Mouse (Mus musculus) activated CD4-positive, CD25-positive, alpha-beta regulatory T cell, adult 4 months (primary cell): Measurements from ENCODE around the gene Orc6. TPM values are rescaled to one million over a fixed set of nuclear protein-coding genes. Genes with fewer than 3 reads are reported as not detected.

Source experiments
- ATAC-seq: one replicate; pipeline ENCODE4 v1.8.0; 2017
- polyA plus RNA-seq, 2 experiments: library from polyadenylated mRNA; unstranded; fragments of 100-300 nt; shearing (Covaris generic); gene quantifications; one replicate each; pipeline ENCODE4 v1.2.1; 2017

The Orc6 gene
- 10 to 100 TPM; 46.3 to 53.2 TPM for polyA plus RNA-seq

DNA sequence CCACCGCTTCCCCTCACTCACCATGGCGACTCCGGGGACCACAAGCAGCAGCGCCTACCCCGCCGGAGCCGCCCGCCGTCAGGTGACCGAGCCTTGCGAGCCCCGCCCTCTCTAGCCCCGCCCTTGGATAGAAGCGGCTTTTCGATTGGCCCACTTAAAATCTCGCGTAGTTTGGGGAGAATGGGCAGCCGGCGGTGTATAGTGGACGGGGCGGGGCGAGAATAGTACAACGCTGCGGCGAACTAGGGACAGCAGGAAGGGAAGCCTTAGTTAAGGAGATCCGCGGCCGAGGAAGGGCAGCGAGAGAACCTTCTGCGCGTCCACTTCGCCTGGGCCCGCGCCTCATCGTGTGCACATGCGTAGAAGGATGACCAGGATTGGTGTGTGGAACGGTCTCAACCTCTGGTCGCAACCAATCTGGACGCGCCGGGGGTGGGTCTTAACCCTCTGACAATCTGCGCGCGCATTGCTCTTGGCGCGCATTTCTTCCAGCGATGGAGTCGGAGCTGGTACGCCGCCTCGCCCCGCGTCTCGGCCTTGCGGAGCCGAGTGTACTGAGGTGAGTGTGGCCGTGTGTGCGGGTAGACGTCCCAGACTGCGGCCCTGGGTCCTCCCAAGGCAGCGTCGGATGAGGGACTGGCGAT is at the start of gene Orc6, which contains the start of gene Vps35:
Orc6 (plus strand) TSS at position 199 of the 644 bp plus-strand sequence.
Vps35 (minus strand) TSS at position 369 of the 644 bp plus-strand sequence.
- peak; percentile 91 for ATAC-seq

DNA sequence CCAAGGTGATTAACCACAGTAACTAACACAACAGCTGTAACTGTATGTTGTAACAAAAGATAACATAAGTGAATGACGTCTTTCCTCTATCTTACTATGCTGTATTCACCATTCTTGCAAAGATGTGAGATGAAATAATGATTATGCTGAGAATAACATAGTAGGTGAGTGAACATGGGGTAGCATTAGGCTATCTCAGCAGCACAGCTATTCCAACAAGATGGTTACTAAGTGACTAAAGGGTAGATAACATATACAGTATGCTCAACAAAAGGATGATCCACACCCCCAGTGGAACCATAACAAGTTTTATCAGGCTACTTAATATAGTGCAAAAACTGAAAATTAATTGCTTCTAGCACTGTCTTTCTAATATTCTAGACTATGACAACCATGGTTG is 12.6 kb upstream of the Orc6 start:
- no peak for ATAC-seq

DNA sequence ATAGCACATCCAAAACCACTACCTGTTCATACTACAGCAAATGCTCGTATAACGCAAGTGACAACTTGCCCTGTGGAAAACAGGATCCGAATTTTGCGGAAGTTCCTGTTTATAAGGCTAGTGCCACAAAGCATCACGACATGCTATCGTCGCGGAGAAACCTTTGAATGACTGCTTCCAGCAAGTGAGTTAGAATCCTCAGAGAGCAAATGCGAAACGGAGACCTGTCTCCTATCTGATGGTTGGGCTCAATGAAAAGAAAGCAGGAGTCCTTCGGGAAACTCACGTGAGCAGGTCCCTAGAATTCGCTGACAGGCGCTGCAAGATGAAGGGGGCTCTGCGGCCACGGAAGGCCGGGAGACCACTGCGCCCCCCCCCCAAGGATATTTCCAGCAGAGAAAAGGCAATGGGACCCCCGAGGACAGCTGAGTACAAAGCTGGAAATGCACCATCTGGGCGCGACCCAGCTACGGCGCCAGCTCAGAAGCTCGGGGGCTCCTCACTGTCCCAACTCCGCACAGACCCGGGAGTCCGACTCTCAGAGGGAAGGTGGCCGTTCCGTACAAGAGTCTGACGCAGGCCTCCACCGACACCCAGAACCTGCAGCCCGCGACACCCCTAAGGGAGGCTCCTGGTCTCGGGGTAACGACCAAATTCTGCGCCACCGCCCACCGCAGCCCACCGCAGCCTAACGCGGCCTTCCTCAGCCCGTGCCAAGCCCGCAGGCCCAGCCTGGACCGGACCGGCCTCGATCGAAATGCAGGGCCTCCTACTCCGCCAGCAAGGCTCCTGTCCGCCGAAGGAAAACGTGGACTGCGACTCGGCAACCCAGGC is 615 bp upstream of the Orc6 start:
- ATAC-seq = no peak

DNA sequence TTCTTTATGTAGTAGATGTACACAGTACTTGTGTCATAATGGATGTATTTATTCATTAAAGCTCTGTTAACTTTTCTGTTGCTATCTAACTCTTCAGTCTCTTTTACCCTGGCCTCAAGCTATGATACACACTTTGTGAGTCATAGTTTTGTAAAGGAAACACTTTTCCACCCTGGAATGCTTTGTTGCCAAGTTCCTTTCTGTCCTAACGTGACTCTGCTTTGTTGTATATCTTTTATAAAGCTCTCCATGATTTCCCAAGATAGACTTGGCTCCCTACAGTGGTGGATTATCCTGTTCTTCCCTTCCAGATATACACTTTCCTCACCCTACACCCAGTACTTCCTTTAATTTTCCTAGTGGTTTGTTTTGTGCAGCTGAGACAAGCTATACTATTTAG is 2.5 kb downstream of the Orc6 start:
- ATAC-seq = no peak

DNA sequence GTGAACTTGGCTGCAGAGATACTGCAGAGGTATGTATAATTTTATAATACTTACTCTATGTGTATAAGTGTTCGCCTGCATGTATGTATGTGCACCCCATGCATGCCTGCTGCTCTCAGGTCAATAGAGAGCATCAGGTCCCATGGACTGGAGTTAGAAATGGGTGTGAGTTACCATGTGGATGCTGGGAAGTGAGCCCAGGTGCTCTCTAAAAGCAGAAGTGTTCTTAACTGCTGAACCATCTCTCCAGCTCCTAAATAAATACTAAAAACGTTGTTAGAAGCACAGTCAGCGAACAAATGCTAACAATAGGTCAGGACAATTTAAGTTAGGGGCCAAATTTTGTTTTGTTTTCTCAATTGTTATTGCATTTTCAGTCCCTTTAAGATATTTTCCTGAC is 3.5 kb downstream of the Orc6 start:
- ATAC-seq = no peak

DNA sequence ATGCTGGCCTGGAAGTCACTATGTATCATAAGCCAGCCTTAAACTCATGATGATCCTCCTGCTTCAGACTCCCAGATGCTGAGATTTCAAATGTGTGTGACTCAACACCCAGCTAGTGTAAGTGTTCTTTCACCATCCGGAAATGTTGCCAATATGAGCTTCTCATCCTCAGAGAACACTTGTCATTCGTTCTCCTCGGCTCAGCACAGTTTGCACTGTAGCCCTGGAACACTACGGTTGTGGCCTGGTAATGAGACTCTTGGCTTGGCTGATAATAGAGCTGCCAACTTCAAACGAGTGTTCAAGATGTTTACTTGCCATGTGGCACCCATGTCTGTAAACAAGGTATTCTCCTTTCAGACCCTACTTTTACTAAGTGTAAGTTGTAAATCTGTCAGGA is 4.1 kb downstream of the Orc6 start:
- ATAC-seq = no peak

DNA sequence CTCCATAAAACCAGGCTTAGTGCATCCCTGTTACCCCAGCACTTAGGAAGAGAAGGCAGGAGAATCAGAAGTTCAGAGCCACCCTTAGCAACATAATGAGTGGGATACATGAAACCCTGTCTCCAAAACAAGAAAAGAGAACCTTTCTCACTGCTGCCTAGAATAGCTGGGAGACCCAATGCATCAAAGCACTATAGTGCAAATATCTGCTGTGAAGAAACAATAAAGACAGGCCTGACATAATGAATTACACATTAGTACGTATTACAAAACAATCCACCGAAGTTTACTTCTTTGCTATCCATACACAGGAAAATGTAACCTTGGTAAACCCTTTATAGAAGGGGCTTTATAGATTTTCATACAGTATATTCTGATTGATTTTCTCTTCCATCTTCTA is 9.1 kb downstream of the Orc6 start:
- ATAC-seq = no peak

DNA sequence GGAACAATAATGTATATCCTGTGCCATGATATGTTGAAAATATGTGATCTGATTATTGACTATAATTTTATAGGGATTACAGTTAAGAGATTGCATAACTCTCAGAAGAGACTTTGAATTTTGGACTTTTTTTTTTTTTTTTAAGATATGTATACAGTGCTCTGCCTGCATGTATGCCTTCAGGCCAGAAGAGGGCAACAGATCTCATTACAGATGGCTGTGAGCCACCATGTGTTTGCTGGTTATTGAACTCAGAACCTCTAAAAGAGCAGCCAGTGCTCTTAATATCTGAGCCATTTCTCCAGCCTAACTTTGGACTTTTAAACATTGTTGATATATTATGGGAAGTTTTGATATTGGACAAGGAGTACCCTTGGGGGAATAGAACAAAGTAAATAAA is 12.3 kb downstream of the Orc6 start:
- ATAC-seq = no peak

DNA sequence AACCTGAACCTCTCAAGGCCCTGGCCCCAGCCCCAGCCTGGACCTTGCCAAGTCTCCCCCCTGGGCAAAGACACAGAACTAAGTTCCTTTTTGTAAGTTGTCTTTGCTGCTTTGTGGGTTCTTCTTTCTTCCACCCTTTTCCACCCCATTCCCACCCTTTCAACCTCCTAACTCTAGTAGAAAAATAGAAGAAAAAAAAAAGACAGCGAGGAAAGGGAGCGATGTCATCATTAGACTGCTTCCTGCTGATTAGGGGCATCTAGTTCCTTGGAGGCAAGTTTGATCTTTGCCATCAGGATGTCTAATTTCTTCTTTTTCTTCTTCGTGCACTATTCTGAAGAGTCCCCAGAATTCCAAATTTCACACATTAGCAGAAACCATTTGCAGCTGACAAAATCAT is 13.6 kb downstream of the Orc6 start:
- ATAC-seq = no peak

DNA sequence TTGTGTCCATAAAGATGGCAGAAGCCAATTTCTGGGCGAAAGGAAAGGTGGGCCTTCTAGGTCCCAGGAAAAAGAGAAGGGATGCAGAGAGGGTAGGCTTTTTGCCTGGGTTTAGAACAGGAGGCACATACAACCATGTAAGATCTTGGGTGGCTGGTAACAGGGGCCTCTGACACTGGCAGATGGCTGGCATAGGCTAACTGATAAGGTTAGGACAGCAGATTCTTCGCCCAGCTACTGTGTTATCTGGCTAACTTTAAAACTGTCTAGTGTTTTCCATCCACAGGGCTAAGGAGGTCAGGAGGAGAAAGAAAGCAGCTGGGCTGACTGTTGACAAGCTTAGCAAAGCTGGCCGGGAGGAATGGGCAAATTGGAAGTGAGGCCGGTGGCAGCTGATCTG is 19.1 kb downstream of the Orc6 start:
- ATAC-seq = no peak

DNA sequence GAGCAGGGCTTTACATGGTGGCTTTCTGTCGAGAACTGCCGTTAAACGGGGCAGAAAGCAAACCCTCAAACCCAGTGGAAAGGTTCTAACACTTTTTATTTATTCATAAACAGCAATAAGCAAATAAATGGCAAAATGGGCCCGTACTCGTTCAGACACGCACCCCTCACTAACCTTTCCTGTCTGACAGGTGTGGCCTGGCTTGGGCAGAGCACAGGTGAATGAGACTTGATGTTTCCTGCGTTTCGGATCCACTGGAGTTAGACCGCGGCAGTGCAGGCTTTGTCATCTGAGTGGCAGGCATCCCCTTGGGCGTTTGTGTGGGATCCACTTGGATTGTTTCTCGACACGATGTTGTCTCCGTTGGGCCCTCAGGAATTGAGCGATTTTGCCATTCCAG is 22.5 kb downstream of the Orc6 start:
- ATAC-seq = no peak

DNA sequence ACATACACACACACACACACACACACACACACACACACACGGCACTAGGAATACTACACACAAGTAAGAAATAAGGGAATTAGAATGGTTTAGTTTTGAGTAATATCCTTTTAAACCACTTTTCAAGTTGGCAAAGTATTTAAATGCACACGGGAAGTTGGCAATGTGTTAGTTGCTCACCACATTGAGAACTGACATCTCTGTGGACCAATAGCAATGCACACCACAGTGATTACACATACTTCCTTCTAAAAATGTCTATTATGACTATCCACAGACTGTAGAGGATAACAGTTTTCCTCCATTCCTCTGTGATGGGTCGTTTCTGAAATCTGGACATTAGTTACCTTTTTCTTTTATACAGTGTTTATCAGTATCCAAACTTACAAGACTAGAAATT is 23.7 kb downstream of the Orc6 start:
- ATAC-seq = no peak

DNA sequence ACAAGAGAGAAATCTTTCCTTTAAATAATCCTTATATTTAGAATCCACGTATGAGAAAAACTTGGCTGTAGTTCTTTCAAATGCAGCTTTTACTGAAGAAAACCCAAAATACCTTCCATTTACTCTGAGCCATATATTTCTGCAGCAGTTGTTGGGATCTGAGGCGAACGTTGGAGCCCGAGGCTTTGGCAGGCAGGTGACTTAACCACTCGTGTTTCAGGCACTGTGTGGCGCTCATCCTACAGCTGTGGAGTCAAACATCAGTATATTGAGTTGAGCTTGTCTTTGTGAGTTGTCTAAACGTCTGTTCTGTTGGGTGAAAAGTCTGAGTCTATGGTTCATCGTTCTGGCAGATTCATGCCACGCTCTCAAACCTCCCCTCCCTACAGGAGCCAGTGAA is 27.6 kb downstream of the Orc6 start:
- ATAC-seq = no peak

DNA sequence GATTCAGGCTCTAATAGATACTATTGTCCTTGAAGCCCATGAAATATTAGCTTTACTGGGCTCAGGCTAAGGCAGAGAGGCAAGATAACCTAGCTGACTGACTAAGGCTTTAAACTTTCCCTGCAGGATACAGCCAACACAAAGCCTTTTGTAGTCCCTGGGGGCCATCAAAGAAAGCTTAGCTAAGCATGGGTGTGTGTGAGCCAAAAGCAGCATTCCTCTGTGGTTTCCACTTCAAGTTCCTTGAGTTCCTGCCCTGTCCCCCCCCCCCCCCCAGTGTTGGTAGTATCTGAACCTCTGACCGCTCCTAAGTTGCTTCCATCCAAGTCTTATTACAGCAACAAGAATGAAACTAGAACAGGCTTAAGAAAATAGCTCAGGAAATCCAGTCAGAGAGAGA is 30.1 kb downstream of the Orc6 start:
- no peak for ATAC-seq

DNA sequence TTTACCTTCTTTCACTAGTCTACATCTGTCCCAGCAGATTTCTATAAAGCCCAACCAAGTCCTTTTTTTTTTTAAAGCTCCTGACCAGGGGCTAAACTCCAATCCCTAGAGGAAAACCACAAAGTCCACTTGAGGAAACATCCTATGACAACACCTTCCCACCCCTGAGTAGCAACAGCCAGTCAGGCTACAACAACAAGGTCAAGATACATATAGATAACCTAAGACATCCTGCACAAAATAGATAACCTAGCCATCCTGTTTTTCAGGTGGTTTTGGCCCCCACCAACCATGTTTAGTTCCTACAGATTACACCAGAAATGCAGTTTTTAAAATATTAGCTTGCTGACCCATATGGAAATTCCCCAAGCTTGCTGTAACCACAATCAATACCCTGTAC is 35.7 kb downstream of the Orc6 start:
- ATAC-seq = no peak

DNA sequence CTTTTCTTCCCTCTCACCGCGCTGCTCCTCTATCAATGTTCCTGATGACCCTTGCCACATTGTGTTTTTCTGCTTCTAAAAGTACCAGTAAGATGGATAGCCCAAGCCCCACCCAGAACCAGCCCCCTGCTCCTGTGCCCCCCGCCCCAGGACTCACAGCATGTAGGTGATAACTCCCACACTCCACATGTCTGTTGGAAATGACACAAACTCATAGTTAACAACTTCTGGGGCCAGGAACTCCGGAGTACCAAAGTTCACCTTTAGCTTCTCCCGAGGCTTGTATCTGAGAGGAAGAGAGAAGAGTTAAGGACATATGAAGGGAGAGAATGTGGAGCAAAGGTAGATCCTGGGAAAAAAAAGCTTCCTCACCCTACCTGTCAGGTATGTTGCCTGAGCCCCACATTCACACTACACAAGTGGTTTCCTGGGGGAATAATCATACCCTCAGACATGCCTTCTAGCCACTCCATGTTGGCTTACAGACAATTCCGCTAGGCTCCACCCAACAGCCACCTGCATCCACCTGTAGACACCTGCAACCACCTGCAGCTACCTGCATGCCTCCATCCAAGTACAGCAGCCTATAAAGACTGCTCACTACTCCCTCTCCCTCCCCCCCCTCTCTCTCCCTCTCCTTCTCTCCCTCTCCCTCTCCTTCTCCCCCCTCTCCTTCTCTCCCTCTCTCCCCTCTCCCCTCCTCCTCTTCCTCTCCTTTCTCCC is 36.9 kb downstream of the Orc6 start:
- no peak for ATAC-seq

DNA sequence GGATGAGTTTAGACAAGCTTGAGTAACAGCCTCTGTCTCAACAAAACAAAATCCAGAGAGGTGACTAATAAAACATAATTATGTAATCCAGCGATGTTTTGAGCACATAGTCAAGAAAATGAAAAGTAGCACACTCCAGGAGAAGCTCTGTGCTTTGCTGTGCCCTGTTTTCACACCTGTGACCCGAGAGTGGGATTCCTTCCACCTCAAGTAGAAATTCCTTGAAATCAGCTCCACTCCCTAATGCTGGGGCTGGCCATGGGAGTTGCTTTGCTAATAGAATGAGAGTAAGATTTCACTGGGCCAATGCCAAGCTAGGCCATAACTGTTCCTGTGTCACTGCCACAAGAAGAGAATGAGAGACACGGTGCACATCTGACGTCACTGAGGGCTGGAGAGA is 38.2 kb downstream of the Orc6 start:
- no peak for ATAC-seq

DNA sequence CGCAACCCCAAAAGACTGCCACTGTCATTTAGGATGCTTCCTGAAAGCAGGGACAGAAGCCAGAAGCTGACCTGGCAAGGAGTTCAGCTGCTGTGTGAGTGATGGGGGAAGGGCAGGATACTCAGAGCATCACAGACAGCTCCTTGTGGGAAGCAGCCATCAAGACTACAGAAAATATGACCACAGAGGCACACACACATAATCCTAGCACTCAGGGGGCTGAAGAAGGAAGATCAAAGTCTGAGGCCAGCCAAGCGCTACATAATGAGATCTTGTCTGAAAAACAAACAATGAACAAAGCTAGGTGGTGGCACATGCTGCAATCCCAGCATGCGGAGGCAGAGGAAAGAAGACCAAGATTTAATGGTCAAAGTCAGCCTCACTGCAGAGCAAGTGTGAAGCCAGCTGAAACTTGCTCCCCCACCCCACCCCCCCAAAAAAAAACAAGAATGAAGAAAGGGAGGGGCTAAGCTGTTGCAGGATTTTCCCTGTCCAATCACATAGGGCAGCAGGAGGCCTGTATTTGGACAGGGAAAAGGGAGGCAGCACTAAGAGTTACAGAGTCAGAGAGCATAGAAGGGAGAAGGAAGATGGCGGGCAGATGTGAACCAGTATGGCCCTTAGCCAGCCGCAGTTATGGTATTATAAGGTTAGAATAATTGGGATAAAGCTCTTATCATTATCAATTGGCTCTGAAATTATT is 40.6 kb downstream of the Orc6 start:
- ATAC-seq = no peak

DNA sequence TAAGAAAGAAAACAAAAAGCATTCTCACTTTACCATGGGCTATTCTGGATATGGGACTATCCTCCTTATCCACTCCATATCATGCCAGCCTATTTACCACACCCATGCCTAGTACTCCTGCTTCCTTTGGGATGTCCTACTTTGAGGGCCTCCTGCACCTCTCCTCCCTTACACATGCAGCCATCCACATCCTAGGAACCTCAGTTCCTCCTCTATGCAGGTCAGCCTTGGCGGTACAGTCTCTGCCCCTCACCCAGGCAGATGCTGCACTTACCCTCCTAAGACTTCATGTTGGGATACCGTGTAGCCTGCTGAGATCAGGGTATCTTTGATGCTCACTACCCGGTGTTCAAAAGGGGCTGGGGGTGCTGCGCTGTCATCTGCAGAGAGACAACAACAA is 53.9 kb downstream of the Orc6 start:
- ATAC-seq = no peak
